Mouse (Mus musculus): ENCODE data around the gene Afm. TPM values are rescaled to one million over a fixed set of nuclear protein-coding genes. Genes with fewer than 3 reads are reported as not detected.

Gene Afm
- polyA plus RNA-seq, 1 experiment from 2014 or later: not detected

- 93% methylated on average over 7 of the region's 7 CpGs for WGBS
- no peaks in the 10 kb centered on the region for H3K4me1 ChIP-seq (ENCODE audit: control insufficient read depth, insufficient read depth, low read length)
- no peak within 1 kb of the TSS for H3K27ac ChIP-seq (ENCODE audit: low read depth, low read length)
- no peaks in the 10 kb centered on the region for H3K36me3 ChIP-seq (ENCODE audit: control insufficient read depth, insufficient read depth, low read length)
- H3K4me2 ChIP-seq (ENCODE audit: low read length): no peak within 1 kb of the TSS
- ATAC-seq (no peak), DNase-seq (ENCODE audit: low spot score) (no peak)
- no peaks in the 10 kb centered on the region for H3K9me3 ChIP-seq (replicated peaks; ENCODE audit: control insufficient read depth, low read length)
- no peaks in the 10 kb centered on the region for H3K27me3 ChIP-seq (replicated peaks; ENCODE audit: control insufficient read depth, insufficient read depth, low read length)
- no peak within 1 kb of the TSS for H3K4me3 ChIP-seq (ENCODE audit: low read depth, low read length)
- H3K9ac ChIP-seq (ENCODE audit: low read length): no peak within 1 kb of the TSS
Measured at GRCm38 (mm10) chr5:90490518-90490917, 28.2 kb upstream of the Afm start, which contains the start of gene Afp. Afp (plus strand) TSS chr5:90490737.

GRCm38 (mm10) chr5:90492440-90492839 is 26.3 kb upstream of the Afm start:
- H3K27ac ChIP-seq (ENCODE audit: low read depth, low read length): no peak overlapping the region
- H3K9me3 ChIP-seq (replicated peaks; ENCODE audit: control insufficient read depth, low read length): no peaks in the 10 kb centered on the region
- H3K36me3 ChIP-seq (ENCODE audit: control insufficient read depth, insufficient read depth, low read length): no peaks in the 10 kb centered on the region
- H3K4me2 ChIP-seq (ENCODE audit: low read length): no peak overlapping the region
- 84% methylated on average over 9 of the region's 9 CpGs for WGBS
- no peak overlapping the region for H3K4me3 ChIP-seq (ENCODE audit: low read depth, low read length)
- no peak overlapping the region for H3K9ac ChIP-seq (ENCODE audit: low read length)
- DNase-seq (ENCODE audit: low spot score): no peak
- no peak for ATAC-seq
- no peaks in the 10 kb centered on the region for H3K4me1 ChIP-seq (ENCODE audit: control insufficient read depth, insufficient read depth, low read length)
- H3K27me3 ChIP-seq (replicated peaks; ENCODE audit: control insufficient read depth, insufficient read depth, low read length): no peaks in the 10 kb centered on the region

- no peak overlapping the region for H3K4me2 ChIP-seq (ENCODE audit: low read length)
- H3K27ac ChIP-seq (ENCODE audit: low read depth, low read length): no peak overlapping the region
- DNase-seq (ENCODE audit: low spot score) (no peak), ATAC-seq (no peak)
- no peaks in the 10 kb centered on the region for H3K9me3 ChIP-seq (replicated peaks; ENCODE audit: control insufficient read depth, low read length)
- H3K9ac ChIP-seq (ENCODE audit: low read length): no peak overlapping the region
- WGBS: 90% methylated on average over 4 of the region's 4 CpGs
- no peaks in the 10 kb centered on the region for H3K27me3 ChIP-seq (replicated peaks; ENCODE audit: control insufficient read depth, insufficient read depth, low read length)
- H3K4me1 ChIP-seq (ENCODE audit: control insufficient read depth, insufficient read depth, low read length): no peaks in the 10 kb centered on the region
- no peak overlapping the region for H3K4me3 ChIP-seq (ENCODE audit: low read depth, low read length)
- H3K36me3 ChIP-seq (ENCODE audit: control insufficient read depth, insufficient read depth, low read length): no peaks in the 10 kb centered on the region
Measured at GRCm38 (mm10) chr5:90494308-90494707, 24.4 kb upstream of the Afm start.

- 72% methylated on average over 7 of the region's 7 CpGs for WGBS
- Histone ChIP-seq H3K36me3 (ENCODE audit: control insufficient read depth, insufficient read depth, low read length) (no peaks in the 10 kb centered on the region), H3K4me3 (ENCODE audit: low read depth, low read length) (no peak overlapping the region), H3K27me3 (replicated peaks; ENCODE audit: control insufficient read depth, insufficient read depth, low read length) (no peaks in the 10 kb centered on the region), H3K9ac (ENCODE audit: low read length) (no peak overlapping the region), H3K27ac (ENCODE audit: low read depth, low read length) (no peak overlapping the region), H3K4me1 (ENCODE audit: control insufficient read depth, insufficient read depth, low read length) (no peaks in the 10 kb centered on the region), H3K4me2 (ENCODE audit: low read length) (no peak overlapping the region), H3K9me3 (replicated peaks; ENCODE audit: control insufficient read depth, low read length) (no peaks in the 10 kb centered on the region)
- DNase-seq (ENCODE audit: low spot score): no peak
- ATAC-seq: no peak
Measured at GRCm38 (mm10) chr5:90499509-90499908, 19.2 kb upstream of the Afm start.

- H3K4me1 ChIP-seq (ENCODE audit: control insufficient read depth, insufficient read depth, low read length): no peaks in the 10 kb centered on the region
- H3K27ac ChIP-seq (ENCODE audit: low read depth, low read length): no peak overlapping the region
- ATAC-seq (peak; percentile 76), DNase-seq (ENCODE audit: low spot score) (peak; percentile 74)
- H3K9ac ChIP-seq (ENCODE audit: low read length): no peak overlapping the region
- no peaks in the 10 kb centered on the region for H3K36me3 ChIP-seq (ENCODE audit: control insufficient read depth, insufficient read depth, low read length)
- no peaks in the 10 kb centered on the region for H3K9me3 ChIP-seq (replicated peaks; ENCODE audit: control insufficient read depth, low read length)
- WGBS: 4% methylated on average over 6 of the region's 6 CpGs
- no peak overlapping the region for H3K4me3 ChIP-seq (ENCODE audit: low read depth, low read length)
- no peak overlapping the region for H3K4me2 ChIP-seq (ENCODE audit: low read length)
- H3K27me3 ChIP-seq (replicated peaks; ENCODE audit: control insufficient read depth, insufficient read depth, low read length): no peaks in the 10 kb centered on the region
Measured at GRCm38 (mm10) chr5:90500714-90501113, 18.0 kb upstream of the Afm start.

GRCm38 (mm10) chr5:90501752-90502151 is 17.0 kb upstream of the Afm start:
- 90% methylated on average over 5 of the region's 5 CpGs for WGBS
- H3K27ac ChIP-seq (ENCODE audit: low read depth, low read length): no peak overlapping the region
- no peaks in the 10 kb centered on the region for H3K9me3 ChIP-seq (replicated peaks; ENCODE audit: control insufficient read depth, low read length)
- H3K4me1 ChIP-seq (ENCODE audit: control insufficient read depth, insufficient read depth, low read length): no peaks in the 10 kb centered on the region
- no peaks in the 10 kb centered on the region for H3K36me3 ChIP-seq (ENCODE audit: control insufficient read depth, insufficient read depth, low read length)
- H3K4me3 ChIP-seq (ENCODE audit: low read depth, low read length): no peak overlapping the region
- no peaks in the 10 kb centered on the region for H3K27me3 ChIP-seq (replicated peaks; ENCODE audit: control insufficient read depth, insufficient read depth, low read length)
- DNase-seq (ENCODE audit: low spot score) (no peak), ATAC-seq (no peak)
- no peak overlapping the region for H3K4me2 ChIP-seq (ENCODE audit: low read length)
- H3K9ac ChIP-seq (ENCODE audit: low read length): no peak overlapping the region

GRCm38 (mm10) chr5:90504742-90505141 is 14.0 kb upstream of the Afm start:
- no peaks in the 10 kb centered on the region for H3K36me3 ChIP-seq (ENCODE audit: control insufficient read depth, insufficient read depth, low read length)
- WGBS: 87% methylated on average over 11 of the region's 11 CpGs
- ATAC-seq: no peak

GRCm38 (mm10) chr5:90506507-90506906 is 12.2 kb upstream of the Afm start:
- ATAC-seq (no peak), DNase-seq (ENCODE audit: low spot score) (no peak)
- no peaks in the 10 kb centered on the region for H3K4me1 ChIP-seq (ENCODE audit: control insufficient read depth, insufficient read depth, low read length)
- no peak overlapping the region for H3K4me3 ChIP-seq (ENCODE audit: low read depth, low read length)
- H3K9me3 ChIP-seq (replicated peaks; ENCODE audit: control insufficient read depth, low read length): no peaks in the 10 kb centered on the region
- WGBS: 85% methylated on average over 2 of the region's 2 CpGs
- no peak overlapping the region for H3K27ac ChIP-seq (ENCODE audit: low read depth, low read length)
- H3K36me3 ChIP-seq (ENCODE audit: control insufficient read depth, insufficient read depth, low read length): no peaks in the 10 kb centered on the region
- no peak overlapping the region for H3K4me2 ChIP-seq (ENCODE audit: low read length)
- H3K27me3 ChIP-seq (replicated peaks; ENCODE audit: control insufficient read depth, insufficient read depth, low read length): no peaks in the 10 kb centered on the region
- no peak overlapping the region for H3K9ac ChIP-seq (ENCODE audit: low read length)

More at GRCm38 (mm10) chr5:90504742-90505141, 14.0 kb upstream of the Afm start:
- no peak for DNase-seq (ENCODE audit: low spot score)
- Histone ChIP-seq H3K9me3 (replicated peaks; ENCODE audit: control insufficient read depth, low read length) (no peaks in the 10 kb centered on the region), H3K4me3 (ENCODE audit: low read depth, low read length) (no peak overlapping the region), H3K27ac (ENCODE audit: low read depth, low read length) (no peak overlapping the region), H3K27me3 (replicated peaks; ENCODE audit: control insufficient read depth, insufficient read depth, low read length) (no peaks in the 10 kb centered on the region), H3K9ac (ENCODE audit: low read length) (no peak overlapping the region), H3K4me1 (ENCODE audit: control insufficient read depth, insufficient read depth, low read length) (no peaks in the 10 kb centered on the region), H3K4me2 (ENCODE audit: low read length) (no peak overlapping the region)

- Histone ChIP-seq H3K4me1 (ENCODE audit: control insufficient read depth, insufficient read depth, low read length) (no peaks in the 10 kb centered on the region), H3K9me3 (replicated peaks; ENCODE audit: control insufficient read depth, low read length) (no peaks in the 10 kb centered on the region), H3K36me3 (ENCODE audit: control insufficient read depth, insufficient read depth, low read length) (no peaks in the 10 kb centered on the region), H3K4me3 (ENCODE audit: low read depth, low read length) (no peak overlapping the region), H3K4me2 (ENCODE audit: low read length) (no peak overlapping the region), H3K27me3 (replicated peaks; ENCODE audit: control insufficient read depth, insufficient read depth, low read length) (no peaks in the 10 kb centered on the region), H3K27ac (ENCODE audit: low read depth, low read length) (0 out of 2 replicates have a peak overlapping the region, but pooled peaks have one; percentile 5), H3K9ac (ENCODE audit: low read length) (no peak overlapping the region)
- ATAC-seq (0 out of 2 replicates have a peak, but pooled peaks have one; percentile 48), DNase-seq (ENCODE audit: low spot score) (peak; percentile 11)
- WGBS: 32% methylated on average over 13 of the region's 13 CpGs
Measured at GRCm38 (mm10) chr5:90507411-90507949, 11.3 kb upstream of the Afm start.

Measured in forebrain, embryonic 14.5 days (tissue).